ENCODE assay signal across 13 mouse cellular contexts in the genomic region with DNA sequence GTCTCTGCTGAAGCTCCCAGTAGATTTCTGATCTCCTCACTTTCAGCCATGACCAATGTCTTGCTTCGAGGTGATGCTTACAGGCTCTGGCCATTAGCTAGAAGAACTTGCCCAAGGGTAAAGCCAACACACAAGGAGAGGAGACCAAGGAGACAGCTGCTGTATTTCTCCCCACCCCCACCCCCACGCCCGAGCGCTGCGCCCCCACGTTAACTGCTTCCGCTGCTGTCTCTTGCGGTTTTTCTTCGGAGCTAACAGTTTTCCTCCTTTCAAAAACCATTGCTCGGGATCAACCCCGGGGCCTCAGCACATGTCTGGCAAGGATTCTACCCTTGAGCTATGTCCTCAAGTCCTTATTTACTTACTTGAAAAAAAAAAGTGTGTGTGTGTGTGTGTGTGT.
"Had no signal": no experiment of that assay in that cellular context is flagged by ENCODE, and none has a peak within 500 bp of the region (broad histone marks: within the 10 kb centered on the region; RNA-seq: fewer than 3 reads in every experiment).

No protein-coding gene starts in this region.

- H3K4me3 ChIP-seq: intestine, embryonic 15.5 days; left cerebral cortex, adult 2 months; limb, embryonic 10.5 days; liver, embryonic 15.5 days; midbrain, embryonic 13.5 days; neural tube, embryonic 12.5 days had no signal

- DNase-seq: kidney, adult 18-20 months; kidney, postnatal 25 days; lung, embryonic 14.5 days; lung, postnatal 14 days had no signal

- H3K27ac ChIP-seq: intestine, embryonic 15.5 days; kidney, embryonic 15.5 days; left cerebral cortex, adult 2 months; limb, embryonic 10.5 days; liver, embryonic 15.5 days; macrophage; midbrain, embryonic 13.5 days; neural tube, embryonic 12.5 days had no signal

- H3K27me3 ChIP-seq: intestine, embryonic 15.5 days; kidney, embryonic 15.5 days; liver, embryonic 15.5 days; megakaryocyte, embryonic 14.5 days; midbrain, embryonic 13.5 days; neural tube, embryonic 12.5 days had no signal

- H3K4me1 ChIP-seq: intestine, embryonic 15.5 days; kidney, embryonic 15.5 days; limb, embryonic 10.5 days; midbrain, embryonic 13.5 days; neural tube, embryonic 12.5 days had no signal

- H3K36me3 ChIP-seq: intestine, embryonic 15.5 days; kidney, embryonic 15.5 days; limb, embryonic 10.5 days; liver, embryonic 15.5 days; midbrain, embryonic 13.5 days; neural tube, embryonic 12.5 days had no signal
